ENCODE assay signal across 19 mouse cellular contexts in the genomic region with DNA sequence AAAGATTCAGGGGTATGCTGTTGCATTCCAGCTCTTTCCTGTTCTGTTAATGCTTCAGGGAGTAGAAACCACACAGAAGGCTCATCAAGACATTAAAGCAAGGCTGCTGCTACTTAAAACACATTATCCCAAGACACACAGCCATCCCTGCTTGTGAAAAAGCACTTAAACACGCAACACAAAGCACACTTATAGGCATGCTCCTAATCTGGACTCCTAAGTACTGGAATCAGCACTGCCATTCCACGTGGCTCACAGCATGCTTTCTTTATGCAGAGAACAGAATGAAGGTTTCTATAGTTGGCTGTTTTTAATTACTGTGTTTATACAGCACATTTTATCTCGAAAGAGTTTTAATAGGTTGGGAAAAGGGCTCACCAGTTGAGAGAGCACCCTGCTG.
DNase-seq lines count a peak whose midpoint lies in the region; ATAC-seq and TF ChIP-seq lines count a peak whose summit lies in the region.
"Had no signal": no experiment of that assay in that cellular context is flagged by ENCODE, and none has a peak within 500 bp of the region (broad histone marks: within the 10 kb centered on the region; RNA-seq: fewer than 3 reads in every experiment).

No protein-coding gene starts in this region.

- H3K9me3 ChIP-seq in forebrain, embryonic 13.5 days (replicated peaks), result no peaks in the 10 kb centered on the region
- H3K9me3 ChIP-seq in forebrain, embryonic 15.5 days, result no peaks in the 10 kb centered on the region
- no peaks in the 10 kb centered on the region for H3K9me3 ChIP-seq in hindbrain, embryonic 16.5 days (ENCODE audit: control insufficient read depth, low read length)
- no peaks in the 10 kb centered on the region for H3K9me3 ChIP-seq in intestine, postnatal 0 days (ENCODE audit: control insufficient read depth)
- H3K9me3 ChIP-seq: heart, embryonic 13.5 days had no signal

- peak; percentile 16 for DNase-seq in retina, postnatal 1 day
- no peak for DNase-seq in retina, embryonic 14.5 days (ENCODE audit: low spot score)
- DNase-seq in heart, adult 11 months, result no peak
- DNase-seq: adrenal gland, postnatal 14 days; B cell, adult 2 months; cerebellum, adult 2 months; kidney, adult 8-10 months; kidney, postnatal 25 days; right cerebral cortex, adult 18-20 months; thymus, adult 18-20 months had no signal

- no peak for TF ChIP-seq CTCF in intestine, postnatal 0 days (IDR thresholded peaks at IDR 0.05; ENCODE audit: low read depth)

- 9% methylated on average over 3 of the region's 3 CpGs for WGBS in forebrain, embryonic 13.5 days
- 5% methylated on average over 3 of the region's 3 CpGs for WGBS in forebrain, embryonic 15.5 days
- WGBS in hindbrain, embryonic 16.5 days, result 28% methylated on average over 3 of the region's 3 CpGs
- 52% methylated on average over 3 of the region's 3 CpGs for WGBS in intestine, postnatal 0 days

- no peak overlapping the region for H3K9ac ChIP-seq in forebrain, embryonic 13.5 days
- H3K9ac ChIP-seq in forebrain, embryonic 15.5 days (replicated peaks), result no peak overlapping the region
- H3K9ac ChIP-seq in hindbrain, embryonic 16.5 days (ENCODE audit: low read depth, low read length), result no peak overlapping the region
- H3K9ac ChIP-seq in intestine, postnatal 0 days (ENCODE audit: low read depth, low read length), result no peak overlapping the region
- H3K9ac ChIP-seq: heart, embryonic 13.5 days; liver, embryonic 14.5 days had no signal

- no peak overlapping the region for H3K27ac ChIP-seq in forebrain, embryonic 13.5 days
- no peak overlapping the region for H3K27ac ChIP-seq in forebrain, embryonic 15.5 days (replicated peaks)
- no peak overlapping the region for H3K27ac ChIP-seq in hindbrain, embryonic 16.5 days (ENCODE audit: low read depth, low read length)
- H3K27ac ChIP-seq in intestine, postnatal 0 days (ENCODE audit: low read depth, low read length), result no peak overlapping the region
- H3K27ac ChIP-seq: heart, embryonic 13.5 days; left cerebral cortex, adult 2 months; liver, embryonic 14.5 days had no signal

- H3K36me3 ChIP-seq in forebrain, embryonic 13.5 days (ENCODE audit: poor library complexity, severe bottlenecking), result no peaks in the 10 kb centered on the region
- H3K36me3 ChIP-seq in forebrain, embryonic 15.5 days, result no peaks in the 10 kb centered on the region
- H3K36me3 ChIP-seq in hindbrain, embryonic 16.5 days (ENCODE audit: control insufficient read depth, insufficient read depth, low read length), result no peaks in the 10 kb centered on the region
- H3K36me3 ChIP-seq in intestine, postnatal 0 days (ENCODE audit: control insufficient read depth, insufficient read depth), result no peaks in the 10 kb centered on the region
- H3K36me3 ChIP-seq: heart, embryonic 13.5 days had no signal

- no peaks in the 10 kb centered on the region for H3K27me3 ChIP-seq in forebrain, embryonic 13.5 days
- H3K27me3 ChIP-seq in forebrain, embryonic 15.5 days, result no peaks in the 10 kb centered on the region
- H3K27me3 ChIP-seq in hindbrain, embryonic 16.5 days (replicated peaks; ENCODE audit: control insufficient read depth, insufficient read depth, low read length), result no peaks in the 10 kb centered on the region
- H3K27me3 ChIP-seq in intestine, postnatal 0 days (replicated peaks; ENCODE audit: control insufficient read depth, insufficient read depth, low read length), result no peaks in the 10 kb centered on the region
- H3K27me3 ChIP-seq: heart, embryonic 13.5 days had no signal

- ATAC-seq in forebrain, embryonic 13.5 days, result peak; percentile 57; the same call in 1 of the 2 replicates
- ATAC-seq in forebrain, embryonic 15.5 days (replicated peaks), result no peak; the same call in 1 of the 2 replicates
- peak; percentile 83 for ATAC-seq in hindbrain, embryonic 16.5 days
- no peak for ATAC-seq in intestine, postnatal 0 days
- ATAC-seq: lung, postnatal 0 days had no signal

- no peak overlapping the region for H3K4me2 ChIP-seq in forebrain, embryonic 13.5 days
- H3K4me2 ChIP-seq in forebrain, embryonic 15.5 days (replicated peaks), result no peak overlapping the region
- no peak overlapping the region for H3K4me2 ChIP-seq in hindbrain, embryonic 16.5 days (ENCODE audit: low read length)
- H3K4me2 ChIP-seq in intestine, postnatal 0 days (replicated peaks; ENCODE audit: low read depth), result no peak overlapping the region
- H3K4me2 ChIP-seq: heart, embryonic 13.5 days had no signal

- H3K4me3 ChIP-seq in forebrain, embryonic 13.5 days, result no peak overlapping the region
- H3K4me3 ChIP-seq in forebrain, embryonic 15.5 days, result no peak overlapping the region
- H3K4me3 ChIP-seq in hindbrain, embryonic 16.5 days (ENCODE audit: low read length), result no peak overlapping the region
- H3K4me3 ChIP-seq in intestine, postnatal 0 days (ENCODE audit: low read depth, low read length), result no peak overlapping the region
- H3K4me3 ChIP-seq: erythroblast, embryonic 14.5 days; heart, embryonic 13.5 days; left cerebral cortex, adult 2 months had no signal

- H3K4me1 ChIP-seq in forebrain, embryonic 13.5 days, result no peaks in the 10 kb centered on the region
- H3K4me1 ChIP-seq in forebrain, embryonic 15.5 days, result no peaks in the 10 kb centered on the region
- H3K4me1 ChIP-seq in hindbrain, embryonic 16.5 days (ENCODE audit: control insufficient read depth, insufficient read depth, low read depth, low read length), result no peaks in the 10 kb centered on the region
- H3K4me1 ChIP-seq in intestine, postnatal 0 days (replicated peaks; ENCODE audit: control insufficient read depth, insufficient read depth, low read length), result no peaks in the 10 kb centered on the region
- H3K4me1 ChIP-seq: heart, embryonic 13.5 days had no signal

Comparison
In these comparisons a context has a peak if more than half of its experiments do, and no peak if none do; other contexts are left out.
1. ATAC-seq: peak in forebrain, embryonic 13.5 days (single experiment) and hindbrain, embryonic 16.5 days (single experiment); none in forebrain, embryonic 15.5 days (single experiment) and intestine, postnatal 0 days (single experiment).